Mouse (Mus musculus): ENCODE data around the gene Brpf1.
"Not testable (repeated sequence)": the region's sequence is repeated elsewhere in the genome, so short reads cannot be mapped to it uniquely, and the experiment has no call there.

The Brpf1 gene

GRCm38 (mm10) chr6:113307481-113308121 is 664 bp downstream of the Brpf1 start:
- DNase-seq (ENCODE audit: low spot score), result peak; percentile 73

DNA sequence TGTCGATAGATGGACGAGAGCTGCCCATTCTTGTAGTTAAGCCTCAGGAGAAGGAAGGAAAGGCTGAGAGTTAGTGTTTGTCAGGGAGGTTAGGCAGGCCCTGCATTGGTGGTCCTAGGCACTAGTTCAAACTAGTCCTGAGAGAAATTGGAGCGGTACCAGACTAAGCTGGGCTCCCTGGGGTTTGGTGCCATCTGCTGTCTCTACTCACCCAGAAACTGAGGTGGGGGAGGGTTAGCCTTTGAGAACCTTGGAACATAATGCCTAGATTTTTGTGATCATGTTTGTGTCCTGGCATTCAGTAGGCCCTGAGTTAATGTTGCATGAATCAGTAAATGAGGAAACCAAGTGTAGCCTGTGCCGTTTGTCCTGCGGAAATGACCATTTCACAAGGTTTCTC is 1.2 kb downstream of the Brpf1 start:
- no peak for DNase-seq (ENCODE audit: low spot score)

DNA sequence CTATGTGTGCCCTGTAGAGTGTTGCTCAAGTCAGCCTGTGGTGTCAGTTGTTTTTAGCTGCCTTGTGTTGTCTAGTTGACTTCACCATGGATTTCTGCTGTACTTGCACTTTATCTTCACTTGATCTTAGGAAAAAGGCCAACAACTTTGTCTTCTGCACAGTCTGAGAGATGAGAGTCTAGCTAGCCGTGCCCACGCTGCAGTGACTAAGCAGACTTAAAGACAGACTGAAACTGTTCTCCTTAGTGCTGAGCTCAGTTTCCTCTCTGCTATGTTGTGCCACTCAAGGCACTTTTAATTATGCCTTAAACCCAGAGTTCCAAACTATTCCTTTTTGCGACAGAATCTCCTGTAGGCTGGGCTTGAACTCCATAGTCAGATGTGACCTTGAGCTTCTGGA is 9.0 kb downstream of the Brpf1 start:
- no peak for DNase-seq (ENCODE audit: low spot score)

GRCm38 (mm10) chr6:113326533-113327315 is 19.8 kb downstream of the Brpf1 start, which contains the start of gene Ogg1:
TSS of gene Ogg1 (plus strand) at chr6:113326972.
- DNase-seq (ENCODE audit: low spot score), result peak; percentile 99

- DNase-seq (ENCODE audit: low spot score), result no peak
Measured at GRCm38 (mm10) chr6:113329396-113329795, 22.5 kb downstream of the Brpf1 start.

- no peak for DNase-seq (ENCODE audit: low spot score)
Measured at GRCm38 (mm10) chr6:113330547-113330946, 23.6 kb downstream of the Brpf1 start.

GRCm38 (mm10) chr6:113331721-113332120 is 24.8 kb downstream of the Brpf1 start:
- no peak for DNase-seq (ENCODE audit: low spot score)

- not testable (repeated sequence) for DNase-seq (ENCODE audit: low spot score)
Measured at GRCm38 (mm10) chr6:113332734-113333133, 25.8 kb downstream of the Brpf1 start.

- DNase-seq (ENCODE audit: low spot score), result peak; percentile 68
Measured at GRCm38 (mm10) chr6:113333137-113333950, 26.4 kb downstream of the Brpf1 start.

DNA sequence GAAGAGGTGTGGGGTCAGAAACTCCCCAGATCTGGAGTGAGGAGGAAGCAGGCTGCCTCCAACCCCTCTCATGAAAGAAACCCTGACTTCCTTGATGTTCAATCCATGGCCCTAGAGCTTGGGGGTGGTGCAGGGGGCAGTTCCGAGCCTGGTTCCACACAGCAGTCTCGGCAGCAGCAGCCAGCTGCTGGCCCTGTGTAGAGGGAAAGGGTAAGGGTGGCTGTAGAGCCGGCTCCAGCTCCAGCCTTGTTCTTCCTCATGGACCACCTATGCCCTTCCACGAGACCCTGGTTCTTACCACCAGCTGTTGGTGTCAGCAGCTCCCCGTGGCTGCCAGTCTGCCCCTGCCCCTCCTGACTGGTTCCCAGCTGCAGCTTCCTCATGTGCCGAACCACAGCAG is 27.3 kb downstream of the Brpf1 start:
- no peak for DNase-seq (ENCODE audit: low spot score)

GRCm38 (mm10) chr6:113336852-113337620 is 30.1 kb downstream of the Brpf1 start:
- no peak for DNase-seq (ENCODE audit: low spot score)

- DNase-seq (ENCODE audit: low spot score), result no peak
Measured at GRCm38 (mm10) chr6:113341574-113341973, 34.6 kb downstream of the Brpf1 start.

GRCm38 (mm10) chr6:113342297-113342696 is 35.4 kb downstream of the Brpf1 start:
- no peak for DNase-seq (ENCODE audit: low spot score)

GRCm38 (mm10) chr6:113343177-113344092 is 36.5 kb downstream of the Brpf1 start, which contains the start of gene Camk1:
TSS of gene Camk1 (minus strand) at chr6:113343984.
- peak; percentile 64 for DNase-seq (ENCODE audit: low spot score)

DNA sequence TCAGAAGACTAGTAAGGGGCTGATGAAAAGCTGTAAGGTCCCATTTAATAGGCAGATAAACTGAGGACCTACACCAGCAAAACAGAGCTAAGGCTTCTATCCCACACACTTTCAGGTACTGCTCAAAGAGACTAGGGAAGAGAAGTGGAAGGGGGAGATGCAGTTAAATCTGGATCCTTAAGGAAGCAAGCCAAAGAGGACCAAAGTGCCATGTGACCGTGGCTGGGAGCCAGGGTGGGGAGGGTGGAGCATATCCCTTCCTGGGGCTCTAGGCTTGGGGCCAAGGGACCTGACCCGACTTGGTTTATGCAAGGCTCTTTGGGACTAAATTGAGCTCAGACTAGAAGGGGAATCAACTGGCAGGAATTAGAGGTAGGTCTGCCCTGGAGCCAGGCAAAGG is 37.4 kb downstream of the Brpf1 start:
- peak; percentile 48 for DNase-seq (ENCODE audit: low spot score)

DNA sequence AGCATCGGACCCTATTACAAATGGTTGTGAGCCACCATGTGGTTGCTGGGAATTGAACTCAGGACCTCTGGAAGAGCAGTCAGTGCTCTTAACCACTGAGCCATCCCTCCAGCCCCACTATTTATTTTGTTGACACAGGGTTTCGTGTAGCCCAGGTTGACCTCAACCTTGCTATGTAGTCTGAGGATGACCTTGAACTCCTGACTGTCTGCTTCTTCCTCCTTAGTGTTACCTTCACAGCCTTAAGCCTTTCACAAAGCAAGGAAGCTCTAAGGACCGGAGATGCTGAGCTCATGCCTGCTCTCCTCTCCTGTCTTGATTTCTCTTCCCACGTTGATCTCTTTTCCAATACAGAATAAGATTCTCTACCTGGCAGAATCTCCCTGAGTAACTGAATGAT is 40.0 kb downstream of the Brpf1 start:
- DNase-seq (ENCODE audit: low spot score), result no peak

- no peak for DNase-seq (ENCODE audit: low spot score)
Measured at GRCm38 (mm10) chr6:113350538-113350937, 43.6 kb downstream of the Brpf1 start.

DNA sequence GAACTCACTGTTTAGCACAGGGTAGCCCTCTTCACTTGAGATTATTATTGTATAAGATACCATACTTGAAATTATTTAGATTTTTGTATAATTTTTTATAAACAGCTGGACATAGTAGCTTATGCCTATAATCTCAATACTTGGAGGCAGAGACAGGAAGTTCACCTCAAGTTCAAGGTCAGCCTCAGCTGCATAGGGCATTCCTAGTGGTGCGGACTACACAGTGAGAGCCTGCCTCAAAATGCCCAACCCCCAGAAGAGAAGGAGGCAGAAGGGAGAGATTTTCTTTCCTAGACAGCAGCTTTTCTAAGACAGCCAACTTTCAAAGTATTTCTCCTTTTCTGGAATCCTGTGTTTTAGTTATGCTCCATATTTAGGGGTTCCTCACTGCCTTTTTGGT is 44.2 kb downstream of the Brpf1 start:
- no peak for DNase-seq (ENCODE audit: low spot score)

DNA sequence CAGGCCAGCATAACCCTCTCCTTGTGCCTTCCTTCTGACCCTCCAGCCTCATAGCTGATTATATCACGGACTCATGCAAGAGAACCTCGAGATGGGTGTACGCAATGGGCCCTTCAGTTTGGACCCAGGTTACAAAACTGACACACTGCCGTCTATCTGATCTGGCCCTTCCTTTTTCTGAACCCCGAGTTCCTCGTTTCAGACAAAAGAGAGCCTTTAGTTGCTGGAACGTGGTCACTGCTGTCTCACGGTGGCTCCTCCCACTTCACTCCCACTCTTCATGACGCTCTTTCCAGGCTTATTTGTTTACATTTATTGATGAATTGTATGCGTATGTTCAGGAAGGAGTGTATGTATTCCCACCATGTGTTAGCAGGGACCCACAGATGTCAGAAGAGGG is 44.7 kb downstream of the Brpf1 start:
- DNase-seq (ENCODE audit: low spot score), result no peak

DNA sequence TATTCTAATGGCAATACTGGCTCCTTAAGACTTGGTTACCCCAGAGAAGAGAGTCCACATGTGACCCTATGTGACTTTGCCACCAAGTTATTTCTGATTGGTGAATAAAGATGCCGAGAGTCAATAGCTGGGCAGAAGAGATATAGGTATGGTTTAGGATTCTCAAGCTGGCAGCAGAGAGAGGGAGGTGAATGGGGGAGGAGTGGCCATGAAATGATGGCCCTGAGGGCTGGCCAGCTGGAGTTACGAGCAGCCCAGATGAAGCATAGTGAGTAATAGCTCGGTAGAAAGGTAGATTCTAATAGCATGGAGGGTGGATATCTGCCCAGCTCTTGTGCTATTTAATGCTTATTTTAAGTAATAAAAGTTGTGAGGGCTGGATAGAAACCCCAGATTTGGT is 45.9 kb downstream of the Brpf1 start:
- no peak for DNase-seq (ENCODE audit: low spot score)

DNA sequence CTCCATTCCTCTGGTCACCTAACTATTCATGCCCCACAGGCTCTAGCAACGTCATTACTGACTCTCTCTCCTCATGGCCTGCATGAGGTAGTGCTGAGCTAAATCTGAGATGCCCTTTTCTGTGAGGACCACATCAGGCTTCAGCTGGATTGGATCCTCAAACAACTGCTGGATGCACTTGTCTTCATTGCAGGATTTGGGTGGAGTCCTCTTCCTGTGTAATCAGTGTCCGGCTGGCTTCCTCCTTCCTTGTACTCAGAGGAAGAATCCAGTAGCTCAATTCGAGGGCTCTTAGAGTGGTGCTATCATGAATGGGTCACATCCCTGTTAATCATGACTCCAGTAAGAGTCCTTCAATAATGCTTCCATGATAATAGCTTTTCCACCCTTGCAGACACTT is 46.8 kb downstream of the Brpf1 start:
- no peak for DNase-seq (ENCODE audit: low spot score)

All from testis, postnatal 14 days (tissue).